Mouse (Mus musculus) WW6 (cell line): ENCODE data around the gene Sbno1.
A peak's percentile ranks its signal among the peaks of the same experiment; 100 is the strongest.

Source experiments
- DNase-seq: peaks from one replicate; pipeline ENCODE4 v3.0.0-alpha.2; 2013; ENCODE audit warnings: low read depth, low spot score

Sbno1 gene

DNA sequence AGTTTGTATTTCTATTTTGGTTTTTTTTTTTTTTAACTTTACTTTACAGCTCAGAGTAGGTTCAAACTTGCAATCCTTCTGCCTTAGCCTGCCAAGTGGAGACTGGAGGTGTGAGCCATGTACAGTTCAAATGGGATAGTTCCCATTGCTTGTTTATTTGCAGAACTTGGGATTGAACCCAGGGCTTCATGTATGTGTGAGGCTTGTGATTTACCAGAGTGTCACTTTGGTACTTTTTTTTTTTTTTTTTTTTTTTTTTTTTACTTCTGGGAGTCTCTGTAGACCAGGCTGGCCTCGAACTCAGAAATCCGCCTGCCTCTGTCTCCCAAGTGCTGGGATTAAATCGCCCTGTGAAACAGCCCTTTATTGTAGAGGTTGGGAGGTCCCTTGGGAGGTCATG, 18.4 kb upstream of the Sbno1 start:
- DNase-seq = no peak

DNA sequence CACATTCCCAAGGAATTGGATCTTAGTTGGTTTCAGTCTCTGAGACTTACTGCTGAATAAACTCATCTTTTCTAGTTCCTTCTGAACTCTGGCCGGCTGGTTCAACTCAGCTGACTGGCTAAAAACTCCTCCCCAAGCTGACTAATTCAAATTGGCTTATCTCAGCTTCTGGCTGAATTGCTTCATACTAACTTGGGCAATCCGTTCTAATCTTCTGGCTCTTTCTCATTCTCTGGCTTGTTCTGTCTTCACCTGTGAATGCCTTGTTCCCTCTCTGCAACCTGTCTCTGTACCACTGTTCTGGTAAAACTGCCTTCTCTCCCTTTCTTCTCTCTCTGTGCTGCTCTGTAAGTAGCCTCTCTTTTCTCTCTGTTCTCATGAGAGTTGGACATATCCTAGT, 16.8 kb upstream of the Sbno1 start:
- DNase-seq = no peak

DNA sequence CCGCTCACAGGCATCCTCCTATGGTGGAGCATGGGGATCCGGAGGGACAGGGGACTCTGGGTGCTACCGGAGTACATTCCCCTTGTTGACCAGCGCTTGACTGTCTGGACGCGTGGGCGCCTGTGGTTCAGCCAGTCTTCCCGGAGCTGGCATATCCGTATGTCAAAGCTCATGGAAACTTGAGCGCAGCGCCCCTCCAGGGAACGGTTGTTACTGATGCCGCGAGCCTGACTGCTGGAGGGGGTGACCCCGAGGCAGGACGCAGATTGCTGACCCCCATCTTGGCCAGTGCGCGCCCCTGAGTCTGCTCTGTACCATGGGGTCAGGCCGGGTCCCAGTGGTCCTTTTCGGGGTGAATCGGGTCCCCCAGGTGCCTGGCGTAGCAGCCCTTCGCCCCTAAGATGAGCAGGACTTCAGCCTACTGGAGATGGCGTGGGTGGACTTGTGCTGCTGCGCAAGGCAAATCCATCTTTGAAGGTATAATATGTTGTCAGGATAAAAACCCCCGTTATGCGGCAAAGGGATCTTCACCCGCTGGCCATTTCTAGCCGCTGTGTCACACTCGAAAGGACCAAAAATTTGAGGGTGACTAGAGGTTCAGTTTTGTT, 14.4 kb upstream of the Sbno1 start:
- no peak for DNase-seq

- peak; percentile 95 for DNase-seq
These were observed 13.8 kb upstream of the Sbno1 start, which contains the start of gene Kmt5a for GRCm38 (mm10) chr5:124439447-124440093. TSS of gene Kmt5a (plus strand) at chr5:124439930.

GRCm38 (mm10) chr5:124438746-124439145, 12.9 kb upstream of the Sbno1 start:
- no peak for DNase-seq

DNA sequence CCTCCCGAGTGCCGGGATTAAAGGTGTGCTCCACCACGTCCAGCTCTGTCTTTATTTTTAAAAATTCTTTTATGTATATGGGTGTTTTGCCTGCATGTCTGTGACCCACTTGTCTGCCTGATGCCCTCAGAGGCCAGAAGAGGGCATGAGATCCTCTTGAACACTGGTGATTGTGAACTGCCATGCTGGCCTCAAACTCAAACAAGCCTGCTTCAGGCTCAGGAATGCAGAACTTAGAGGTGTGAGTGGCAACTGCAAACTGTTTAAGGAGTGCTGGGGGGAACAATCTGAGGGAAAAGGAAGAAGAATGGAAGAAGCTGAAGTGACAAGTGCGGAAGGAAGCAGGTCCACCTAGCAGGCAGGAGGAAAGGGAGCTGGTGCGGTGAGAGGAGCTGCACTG, 12.4 kb upstream of the Sbno1 start:
- no peak for DNase-seq

DNA sequence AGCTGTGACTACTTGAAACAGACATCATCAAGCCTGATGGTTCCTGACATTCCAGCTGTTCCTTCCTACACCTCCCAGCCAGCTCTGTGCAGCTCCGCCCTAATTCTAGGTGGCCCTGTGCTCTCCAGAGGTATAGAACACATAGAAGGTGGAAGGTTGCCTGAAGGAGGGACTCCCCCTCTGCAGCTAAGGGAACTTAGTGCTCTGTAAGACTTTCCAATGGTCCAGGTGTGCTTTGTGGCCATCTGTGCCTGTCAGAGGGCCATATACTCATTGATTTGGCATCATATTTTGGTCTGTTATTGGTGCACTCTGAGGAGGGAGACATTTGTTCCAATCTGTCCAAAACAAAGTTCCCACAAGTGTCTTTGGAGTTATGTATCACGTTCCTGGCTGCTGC, 7.2 kb upstream of the Sbno1 start:
- DNase-seq = no peak

- no peak for DNase-seq
These were observed 6.7 kb upstream of the Sbno1 start for GRCm38 (mm10) chr5:124432398-124433012.

- DNase-seq = no peak
These were observed 772 bp upstream of the Sbno1 start for GRCm38 (mm10) chr5:124426475-124427071.

GRCm38 (mm10) chr5:124424723-124425411, 934 bp downstream of the Sbno1 start:
- DNase-seq = no peak

GRCm38 (mm10) chr5:124424200-124424722, 1.5 kb downstream of the Sbno1 start:
- no peak for DNase-seq

DNA sequence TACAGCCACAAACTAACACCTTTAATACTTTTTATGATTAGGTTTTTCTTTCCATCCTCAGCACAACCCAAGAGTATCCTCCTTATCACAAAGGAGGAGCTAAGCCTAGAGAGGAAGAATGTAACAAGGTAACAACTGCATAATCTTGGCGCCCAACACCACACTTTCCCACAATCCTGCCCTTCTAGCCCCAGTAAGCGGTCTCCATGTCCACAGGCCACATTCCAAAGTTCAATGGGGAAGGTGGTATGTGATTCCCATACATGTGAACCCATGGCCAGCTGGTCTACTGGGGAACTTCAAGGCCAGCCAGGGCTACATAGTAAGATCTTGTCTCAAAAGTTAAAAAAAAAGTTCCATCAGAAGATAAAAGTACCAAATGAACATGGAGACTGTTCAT, 4.0 kb downstream of the Sbno1 start:
- no peak for DNase-seq

DNA sequence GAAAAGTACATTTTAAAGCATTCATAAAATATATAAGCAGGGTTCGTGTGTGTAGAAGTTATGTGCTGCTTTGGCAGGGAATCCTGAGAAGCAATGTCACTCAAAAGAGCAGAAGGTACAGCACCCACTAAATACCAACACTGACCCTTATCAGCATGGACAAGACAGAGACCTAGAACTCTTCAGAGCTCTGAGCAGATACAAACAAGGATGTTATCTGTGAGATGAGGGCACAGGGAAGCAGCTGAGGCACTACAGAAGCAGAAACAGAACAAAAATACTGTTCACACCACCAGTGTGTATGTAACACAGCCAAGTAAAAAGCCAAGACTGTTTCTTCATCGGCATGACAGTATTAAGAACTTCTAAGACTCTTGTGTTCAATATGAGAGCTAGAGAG, 6.9 kb downstream of the Sbno1 start:
- DNase-seq = no peak

DNA sequence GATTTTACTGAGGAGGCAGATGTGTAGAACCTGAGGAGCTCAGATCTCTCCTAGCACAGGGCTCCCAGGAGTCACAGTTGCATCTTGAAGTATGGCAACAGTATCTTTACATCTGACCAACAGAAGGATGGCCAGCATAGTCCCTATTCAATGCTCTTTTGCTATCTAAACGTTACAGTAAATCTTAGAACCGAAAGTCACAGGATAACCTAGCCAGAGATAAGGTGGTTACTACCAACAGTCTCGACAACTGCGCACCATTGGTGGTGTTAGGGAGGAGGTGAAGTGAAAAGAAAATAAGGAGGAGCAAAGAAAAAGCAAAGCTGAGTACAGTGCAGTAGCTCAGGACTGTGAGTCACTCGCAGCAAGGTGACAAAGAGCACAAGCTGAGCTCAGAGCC, 13.6 kb downstream of the Sbno1 start:
- no peak for DNase-seq

DNA sequence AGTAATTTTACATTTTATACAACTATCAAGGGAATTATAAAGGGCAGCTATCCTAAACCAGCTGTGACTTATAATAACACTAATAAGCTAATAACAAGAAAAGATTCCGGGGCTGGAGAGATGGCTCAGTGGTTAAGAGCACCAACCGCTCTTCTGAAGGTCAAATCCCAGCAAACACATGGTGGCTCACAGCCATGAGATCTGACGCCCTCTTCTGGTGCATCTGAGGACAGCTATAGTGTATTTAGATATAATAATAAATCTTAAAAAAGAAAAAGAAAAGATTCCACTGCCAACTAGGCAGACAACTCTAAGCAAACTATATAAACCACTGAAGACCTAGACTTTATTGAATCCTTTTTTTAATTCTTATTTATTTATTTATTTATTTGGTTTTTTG, 15.0 kb downstream of the Sbno1 start:
- DNase-seq = no peak

GRCm38 (mm10) chr5:124393726-124394125, 32.1 kb downstream of the Sbno1 start:
- DNase-seq = no peak

DNA sequence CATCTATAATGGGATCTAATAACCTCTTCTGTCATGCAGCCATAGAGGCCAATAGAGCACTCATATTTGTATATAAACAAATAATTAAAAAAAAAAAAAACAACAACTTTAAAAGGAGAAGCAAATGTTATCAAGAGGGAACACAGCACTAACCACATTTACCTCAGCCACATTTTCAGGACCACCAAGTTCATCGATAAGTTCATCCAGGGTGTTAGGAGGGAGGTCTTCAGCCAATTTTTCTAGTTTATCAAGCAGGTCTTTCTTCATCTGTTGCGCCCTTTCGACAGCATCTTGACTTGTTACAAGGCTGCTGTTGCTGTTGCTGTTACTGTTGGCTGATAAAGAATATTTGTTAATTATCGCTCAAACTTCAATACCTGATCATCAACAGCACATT, 33.4 kb downstream of the Sbno1 start:
- DNase-seq = no peak

DNA sequence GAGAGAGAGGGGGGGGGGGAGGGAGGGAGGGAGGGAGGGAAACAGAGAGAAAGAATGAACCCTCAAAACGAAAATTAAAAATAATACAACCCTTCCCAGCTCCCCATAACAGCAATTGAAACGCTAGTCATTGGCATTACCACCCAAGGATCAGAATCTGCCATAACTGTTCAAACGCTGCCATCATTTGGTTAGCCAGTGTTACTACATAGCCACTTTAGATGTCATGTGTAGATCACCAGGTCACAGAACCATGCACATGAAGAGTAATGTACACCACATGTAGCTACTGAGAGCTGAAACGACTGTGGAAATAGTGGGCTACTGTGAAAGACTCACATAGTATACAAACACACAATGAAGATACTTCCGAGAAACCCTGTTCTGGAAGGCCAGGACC, 37.9 kb downstream of the Sbno1 start:
- no peak for DNase-seq

DNA sequence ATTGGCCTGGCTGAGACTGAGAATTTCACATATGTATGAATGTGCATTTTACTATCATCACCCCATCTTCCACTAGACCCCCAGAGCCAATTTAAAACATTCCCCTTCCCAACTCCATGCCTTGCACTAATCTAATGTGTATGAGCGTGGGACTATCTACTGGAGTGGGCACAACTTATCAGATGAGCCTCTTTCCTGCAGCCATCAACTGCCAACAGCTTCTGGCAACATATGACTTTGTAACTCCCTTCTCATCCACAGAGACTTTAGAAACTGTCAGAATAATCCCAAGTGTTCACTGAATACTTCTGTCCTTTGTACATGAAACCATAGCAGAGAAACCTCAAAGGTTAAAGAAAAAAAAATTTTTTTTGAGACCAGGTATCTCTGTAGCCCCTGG, 45.7 kb downstream of the Sbno1 start:
- DNase-seq = no peak

- no peak for DNase-seq
These were observed 48.7 kb downstream of the Sbno1 start for GRCm38 (mm10) chr5:124377149-124377548.

DNA sequence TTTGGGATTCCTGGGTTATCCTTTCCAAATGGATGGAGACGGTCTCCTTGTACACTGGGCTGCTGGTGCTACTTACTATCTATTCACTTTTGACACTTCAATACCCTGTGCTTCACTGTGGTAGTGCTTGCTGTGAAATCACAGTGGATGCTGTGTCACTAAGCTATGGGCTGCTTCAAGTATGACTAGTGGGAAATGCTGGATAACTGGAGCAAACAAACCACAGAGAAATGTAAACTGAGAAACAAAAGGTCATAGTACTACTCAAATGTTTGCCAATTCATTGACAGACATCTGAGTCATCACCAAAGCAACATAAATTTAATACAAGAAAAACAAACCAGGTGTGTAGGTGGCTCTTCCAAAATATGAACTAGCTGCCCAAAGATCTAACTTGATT, 49.4 kb downstream of the Sbno1 start:
- DNase-seq = no peak

- no peak for DNase-seq
These were observed 51.5 kb downstream of the Sbno1 start for GRCm38 (mm10) chr5:124374298-124374697.
